ENCODE assay signal across 8 mouse cellular contexts in the genomic region with DNA sequence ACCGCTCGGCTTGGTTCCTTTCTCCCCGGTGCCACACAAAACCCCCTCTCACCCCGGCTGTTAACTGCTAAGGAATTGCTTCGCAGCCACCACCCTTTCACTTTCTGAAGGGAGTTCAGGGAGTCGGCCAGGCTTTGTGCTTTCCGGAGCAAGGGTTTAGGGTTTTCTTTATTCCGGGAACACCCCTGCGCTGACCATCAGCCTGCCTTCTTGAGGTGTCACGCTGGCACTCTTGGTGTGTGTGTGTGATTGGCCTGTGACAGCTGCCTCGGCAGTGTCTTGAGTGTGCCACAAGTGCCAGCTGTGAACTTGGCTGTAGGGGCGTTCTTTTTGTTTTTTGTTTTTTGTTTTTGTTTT. TPM values are rescaled to one million over a fixed set of nuclear protein-coding genes. Genes with fewer than 3 reads are reported as not detected.
DNase-seq lines count a peak whose midpoint lies in the region; ATAC-seq and TF ChIP-seq lines count a peak whose summit lies in the region.

No protein-coding gene starts in this region.

- under 1% methylated on average over 12 of the region's 12 CpGs for WGBS in bone marrow, adult 2 months
- WGBS in embryonic facial prominence, embryonic 14.5 days, result 0% methylated on average over 12 of the region's 12 CpGs
- WGBS in heart, embryonic 16.5 days, result under 1% methylated on average over 12 of the region's 12 CpGs

- H3K27ac ChIP-seq in bone marrow, adult 2 months (ENCODE audit: control insufficient read depth, insufficient read depth, low read depth, low read length, poor library complexity), result no peak overlapping the region
- peak overlapping the region; percentile 94 for H3K27ac ChIP-seq in embryonic facial prominence, embryonic 14.5 days (replicated peaks; ENCODE audit: low read depth, low read length)
- peak overlapping the region; percentile 84 for H3K27ac ChIP-seq in heart, embryonic 16.5 days (ENCODE audit: low read length)

- peak overlapping the region; percentile 96 for H3K9ac ChIP-seq in embryonic facial prominence, embryonic 14.5 days (ENCODE audit: low read depth, low read length)
- H3K9ac ChIP-seq in heart, embryonic 16.5 days (ENCODE audit: low read length), result peak overlapping the region; percentile 98

- H3K4me2 ChIP-seq in embryonic facial prominence, embryonic 14.5 days (ENCODE audit: low read depth, low read length), result peak overlapping the region; percentile 76
- peak overlapping the region; percentile 92 for H3K4me2 ChIP-seq in heart, embryonic 16.5 days (ENCODE audit: low read depth, low read length)

- H3K9me3 ChIP-seq in embryonic facial prominence, embryonic 14.5 days (ENCODE audit: control insufficient read depth, low read length), result no peaks in the 10 kb centered on the region
- no peaks in the 10 kb centered on the region for H3K9me3 ChIP-seq in heart, embryonic 16.5 days (replicated peaks; ENCODE audit: control insufficient read depth, low read length)
- H3K9me3 ChIP-seq in megakaryocyte, embryonic 14.5 days, result no peaks in the 10 kb centered on the region

- peak; percentile 69 for ATAC-seq in embryonic facial prominence, embryonic 14.5 days (ENCODE audit: low read depth)
- peak; percentile 59 for ATAC-seq in heart, embryonic 16.5 days (replicated peaks; ENCODE audit: extremely low read depth, insufficient read depth, low FRiP score)

- peak; percentile 95 for DNase-seq in heart, adult 11 months
- DNase-seq in heart, adult 8-10 months (ENCODE audit: low spot score), result no peak
- peak; percentile 69 for DNase-seq in embryonic facial prominence, embryonic 14.5 days (ENCODE audit: low spot score)
- DNase-seq in kidney, postnatal 14 days, result peak; percentile 27
- peak; percentile 14 to 25 for DNase-seq in spleen, adult 18-20 months

- H3K4me3 ChIP-seq in bone marrow, adult 2 months (replicated peaks; ENCODE audit: control insufficient read depth, low read depth, low read length), result peak overlapping the region; percentile 80
- H3K4me3 ChIP-seq in embryonic facial prominence, embryonic 14.5 days (ENCODE audit: low read depth, low read length), result peak overlapping the region; percentile 81
- peak overlapping the region; percentile 94 for H3K4me3 ChIP-seq in heart, embryonic 16.5 days (ENCODE audit: low read length)
- H3K4me3 ChIP-seq in megakaryocyte, embryonic 14.5 days (replicated peaks), result peak overlapping the region; percentile 98

- no peaks in the 10 kb centered on the region for H3K36me3 ChIP-seq in embryonic facial prominence, embryonic 14.5 days (ENCODE audit: control insufficient read depth, insufficient read depth, low read length)
- H3K36me3 ChIP-seq in heart, embryonic 16.5 days (ENCODE audit: control insufficient read depth, insufficient read depth), result no peaks in the 10 kb centered on the region
- peaks cover 15% of the 10 kb centered on the region for H3K36me3 ChIP-seq in megakaryocyte, embryonic 14.5 days (replicated peaks; ENCODE audit: low read length)

- H3K4me1 ChIP-seq in bone marrow, adult 2 months (ENCODE audit: control insufficient read depth, insufficient read depth, low read length), result no peaks in the 10 kb centered on the region; the same call in 1 of the 2 replicates
- peaks cover 17% of the 10 kb centered on the region for H3K4me1 ChIP-seq in embryonic facial prominence, embryonic 14.5 days (ENCODE audit: control insufficient read depth, insufficient read depth, low read length)
- H3K4me1 ChIP-seq in heart, embryonic 16.5 days (ENCODE audit: control insufficient read depth, insufficient read depth, low read length), result peaks cover 16% of the 10 kb centered on the region
- peaks cover 32% of the 10 kb centered on the region for H3K4me1 ChIP-seq in megakaryocyte, embryonic 14.5 days

- TF ChIP-seq POLR2A in bone marrow, adult 2 months (IDR thresholded peaks at IDR 0.05; ENCODE audit: borderline replicate concordance, control insufficient read depth, low read depth, low read length), result no peak

- H3K27me3 ChIP-seq in embryonic facial prominence, embryonic 14.5 days (replicated peaks; ENCODE audit: control insufficient read depth, insufficient read depth, low read length), result no peaks in the 10 kb centered on the region
- H3K27me3 ChIP-seq in heart, embryonic 16.5 days (ENCODE audit: control insufficient read depth, insufficient read depth, low read length), result no peaks in the 10 kb centered on the region
- no peaks in the 10 kb centered on the region for H3K27me3 ChIP-seq in megakaryocyte, embryonic 14.5 days (replicated peaks)

- TF ChIP-seq CTCF in bone marrow, adult 2 months (IDR thresholded peaks at IDR 0.05; ENCODE audit: control insufficient read depth, insufficient read depth, low read length), result no peak

RNA-seq across cellular contexts. Expression of gene Akap9, which starts 0.8 kb away (rescaled TPM):
- total RNA-seq in heart, adult 8-10 months (2022), result 10 to 100 TPM; 40.7 to 52.6 (median 49.2) TPM
- polyA plus RNA-seq in bone marrow, adult 2 months (2011; ENCODE audit: insufficient read depth, insufficient read length, low replicate concordance, missing spikeins), result 10.2 and 12.5 TPM in 2 replicates
- 110 and 115 TPM in 2 replicates for polyA plus RNA-seq in embryonic facial prominence, embryonic 14.5 days (2014; fragmentation: Nextera tagmentation; extraction: Ambion mirVana)
- polyA plus RNA-seq in heart, embryonic 16.5 days (2015; fragmentation: Nextera tagmentation; extraction: Ambion mirVana), result 89.0 and 105 TPM in 2 replicates
- polyA plus RNA-seq in megakaryocyte, embryonic 14.5 days (2012; ENCODE audit: insufficient read depth, low replicate concordance), result 4.6 and 12.3 TPM in 2 replicates

RNA-seq across cellular contexts. Expression of gene Mterf1a, which starts 34.9 kb away (rescaled TPM):
- total RNA-seq in heart, adult 8-10 months (2022), result 1 to 10 TPM; 3.1 to 3.6 (median 3.2) TPM
- polyA plus RNA-seq in bone marrow, adult 2 months (2011; ENCODE audit: insufficient read depth, insufficient read length, low replicate concordance, missing spikeins), result 17.8 and 27.0 TPM in 2 replicates
- 5.9 and 6.2 TPM in 2 replicates for polyA plus RNA-seq in embryonic facial prominence, embryonic 14.5 days (2014; fragmentation: Nextera tagmentation; extraction: Ambion mirVana)
- polyA plus RNA-seq in heart, embryonic 16.5 days (2015; fragmentation: Nextera tagmentation; extraction: Ambion mirVana), result 6.0 and 6.3 TPM in 2 replicates
- polyA plus RNA-seq in megakaryocyte, embryonic 14.5 days (2012; ENCODE audit: insufficient read depth, low replicate concordance), result 0.18 TPM in 1 of 2 replicates, not detected in the other
